ENCODE assay signal across 17 mouse cellular contexts in genomic region chr9:47323051-47323450, GRCm38 (mm10).
DNase-seq lines count a peak whose midpoint lies in the region; ATAC-seq lines count a peak whose summit lies in the region.
"Had no signal": no experiment of that assay in that cellular context is flagged by ENCODE, and none has a peak within 500 bp of the region (broad histone marks: within the 10 kb centered on the region; RNA-seq: fewer than 3 reads in every experiment).

No protein-coding gene starts in this region.

- 40% methylated on average over 5 of the region's 5 CpGs for WGBS in embryonic facial prominence, embryonic 10.5 days
- 19% methylated on average over 5 of the region's 5 CpGs for WGBS in embryonic facial prominence, embryonic 12.5 days

- peak overlapping the region; percentile 35; the same call in 1 of the 2 replicates for H3K27ac ChIP-seq in embryonic facial prominence, embryonic 10.5 days (replicated peaks)
- H3K27ac ChIP-seq in embryonic facial prominence, embryonic 12.5 days: no peak overlapping the region
- H3K27ac ChIP-seq: heart, embryonic 13.5 days; midbrain, embryonic 15.5 days had no signal

- H3K27me3 ChIP-seq in embryonic facial prominence, embryonic 10.5 days (replicated peaks; ENCODE audit: low read depth, poor library complexity, severe bottlenecking): peaks cover 24% of the 10 kb centered on the region; the same call in 1 of the 2 replicates
- H3K27me3 ChIP-seq in embryonic facial prominence, embryonic 12.5 days: no peaks in the 10 kb centered on the region; the same call in 1 of the 2 replicates
- H3K27me3 ChIP-seq: midbrain, embryonic 15.5 days had no signal

- H3K9ac ChIP-seq in embryonic facial prominence, embryonic 12.5 days: no peak overlapping the region
- H3K9ac ChIP-seq: heart, embryonic 13.5 days; midbrain, embryonic 15.5 days had no signal

- DNase-seq in left cerebral cortex, postnatal 4 days: peak; percentile 13
- DNase-seq in left cerebral cortex, postnatal 36 days (ENCODE audit: low spot score in 2 of 2): no peak
- DNase-seq in embryonic facial prominence, embryonic 10.5 days (ENCODE audit: low spot score): peak; percentile 32
- DNase-seq in mesoderm, embryonic 11.5 days (ENCODE audit: low read depth, low spot score): peak; percentile 37
- DNase-seq in spleen, postnatal 4 days (ENCODE audit: low spot score in 2 of 2): no peak
- DNase-seq in right cerebral cortex, postnatal 36 days (ENCODE audit: low spot score in 2 of 2): no peak
- DNase-seq: adrenal gland, adult 2 months; heart, adult 18-20 months; kidney, postnatal 25 days; right cerebral cortex, postnatal 25 days had no signal

- H3K36me3 ChIP-seq in embryonic facial prominence, embryonic 10.5 days (replicated peaks): no peaks in the 10 kb centered on the region
- H3K36me3 ChIP-seq in embryonic facial prominence, embryonic 12.5 days: no peaks in the 10 kb centered on the region
- H3K36me3 ChIP-seq: heart, embryonic 13.5 days; midbrain, embryonic 15.5 days had no signal

- no peak overlapping the region for H3K4me3 ChIP-seq in embryonic facial prominence, embryonic 10.5 days
- no peak overlapping the region for H3K4me3 ChIP-seq in embryonic facial prominence, embryonic 12.5 days
- H3K4me3 ChIP-seq: heart, embryonic 13.5 days; midbrain, embryonic 15.5 days; myocyte had no signal

- H3K4me1 ChIP-seq in embryonic facial prominence, embryonic 10.5 days: peaks cover 53% of the 10 kb centered on the region
- peaks cover 18% of the 10 kb centered on the region for H3K4me1 ChIP-seq in embryonic facial prominence, embryonic 12.5 days
- H3K4me1 ChIP-seq: heart, embryonic 13.5 days; midbrain, embryonic 15.5 days had no signal

- intact Hi-C loops in left cerebral cortex, postnatal 4 days (cut with DNase I): no loop called here
- intact Hi-C loops in left cerebral cortex, postnatal 36 days (cut with DNase I): no loop called here

- H3K9me3 ChIP-seq in embryonic facial prominence, embryonic 10.5 days: no peaks in the 10 kb centered on the region
- H3K9me3 ChIP-seq in embryonic facial prominence, embryonic 12.5 days: no peaks in the 10 kb centered on the region
- H3K9me3 ChIP-seq: heart, embryonic 13.5 days; midbrain, embryonic 15.5 days had no signal

- peak; percentile 73; the same call in 1 of the 2 replicates for ATAC-seq in embryonic facial prominence, embryonic 12.5 days (ENCODE audit: insufficient number of reproducible peaks, insufficient read depth, low FRiP score, low TSS enrichment)
- ATAC-seq: hindbrain, embryonic 16.5 days; intestine, embryonic 16.5 days; midbrain, embryonic 15.5 days had no signal

- no peak overlapping the region for H3K4me2 ChIP-seq in embryonic facial prominence, embryonic 12.5 days (replicated peaks)
- H3K4me2 ChIP-seq: heart, embryonic 13.5 days; liver, embryonic 11.5 days; midbrain, embryonic 15.5 days had no signal

Comparison
In these comparisons a context has a peak if more than half of its experiments do, and no peak if none do; other contexts are left out.
1. DNase-seq: peak in left cerebral cortex, postnatal 4 days (single experiment), embryonic facial prominence, embryonic 10.5 days (single experiment) and mesoderm, embryonic 11.5 days (single experiment); none in left cerebral cortex, postnatal 36 days (0 of 2), spleen, postnatal 4 days (0 of 2) and right cerebral cortex, postnatal 36 days (0 of 2).